Mouse (Mus musculus) brain, embryonic 14.5 days (tissue): ENCODE measurements around the gene Upb1.

Source experiments
- CTCF ChIP-seq: fragments of 200-500 bp; IDR thresholded peaks from 2 replicates; pipeline ENCODE4 v1.5.1; 2012; ENCODE audit warnings: inconsistent platforms, mild to moderate bottlenecking, moderate library complexity, borderline replicate concordance; ENCODE audit not compliant: insufficient read depth, insufficient read length; ENCODE audit errors: extremely low read depth
- POLR2A ChIP-seq: fragments of 200-500 bp; IDR thresholded peaks from 2 replicates; pipeline ENCODE4 v1.6.1; 2012; ENCODE audit warnings: mild to moderate bottlenecking, inconsistent platforms, borderline replicate concordance; ENCODE audit not compliant: poor library complexity, insufficient read depth, insufficient read length, severe bottlenecking; ENCODE audit errors: extremely low read depth

DNA sequence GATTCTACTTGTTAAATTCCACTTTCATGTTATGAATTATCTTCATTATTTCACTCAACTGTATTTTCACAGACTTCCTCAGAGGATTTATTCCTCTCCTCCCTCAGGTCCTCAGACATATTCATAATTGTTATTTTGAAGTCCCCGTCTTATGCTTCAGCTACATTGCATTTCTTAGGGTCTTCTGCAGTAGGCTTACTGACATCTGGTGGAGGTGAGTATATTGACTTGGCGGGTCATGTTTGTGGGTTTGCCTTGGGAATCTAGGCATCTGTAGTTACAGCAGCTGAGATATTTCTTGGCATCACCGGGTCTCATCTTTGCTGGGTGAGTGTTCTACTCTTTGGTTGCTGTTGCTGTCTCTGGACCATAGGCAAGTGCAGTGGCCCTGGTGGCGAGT, at the start of gene Upb1:
- TF ChIP-seq POLR2A (no peak), CTCF (no peak)
